8 mouse cellular contexts compared by ENCODE assay signal in genomic region chr17:27909622-27910500, GRCm38 (mm10). TPM values are rescaled to one million over a fixed set of nuclear protein-coding genes. Genes with fewer than 3 reads are reported as not detected.
A peak's percentile ranks its signal among the peaks of the same experiment; 100 is the strongest.
DNase-seq lines count a peak whose midpoint lies in the region; ATAC-seq lines count a peak whose summit lies in the region.

Gene Taf11 (minus strand): TSS chr17:27909844.

- H3K9ac ChIP-seq in forebrain, embryonic 16.5 days (replicated peaks; ENCODE audit: low read depth, low read length) = peak within 1 kb of the TSS; percentile 83

- peak within 1 kb of the TSS; percentile 64 for H3K4me3 ChIP-seq in forebrain, embryonic 16.5 days (replicated peaks; ENCODE audit: low read length)
- peak within 1 kb of the TSS; percentile 99 for H3K4me3 ChIP-seq in macrophage (ENCODE audit: inconsistent target)

- peak within 1 kb of the TSS; percentile 98 for H3K4me2 ChIP-seq in forebrain, embryonic 16.5 days (ENCODE audit: low read length)

- peak; percentile 63 for ATAC-seq in forebrain, embryonic 16.5 days

- intact Hi-C loops in heart, postnatal 36 days (cut with DNase I) = loop anchor here (2.0 to 5.0 kb wide), 6 partner anchors 37 to 252 kb away; no protein-coding TSS in a partner anchor

- H3K9me3 ChIP-seq in forebrain, embryonic 16.5 days (ENCODE audit: control insufficient read depth, low read length) = no peaks in the 10 kb centered on the region

- WGBS in forebrain, embryonic 16.5 days = 1% methylated on average over 53 of the region's 53 CpGs
- under 1% methylated on average over 53 of the region's 53 CpGs for WGBS in macrophage (ENCODE audit: missing documents)

- peak; percentile 37 for DNase-seq in kidney, adult 9 months
- no peak for DNase-seq in kidney, adult 11 months
- DNase-seq in cerebellum, adult 11-12 months = peak; percentile 83
- DNase-seq in heart, postnatal 36 days = no peak
- DNase-seq in left cerebral cortex, adult 11 months (ENCODE audit: low spot score) = peak; percentile 70
- peak; percentile 59 for DNase-seq in right cerebral cortex, postnatal 4 days

- peaks cover 42% of the 10 kb centered on the region for H3K4me1 ChIP-seq in forebrain, embryonic 16.5 days (replicated peaks; ENCODE audit: control insufficient read depth, insufficient read depth, low read length)

- peaks cover 69% of the 10 kb centered on the region for H3K79me2 ChIP-seq in macrophage (ENCODE audit: inconsistent target)

- no peaks in the 10 kb centered on the region for H3K27me3 ChIP-seq in forebrain, embryonic 16.5 days (replicated peaks; ENCODE audit: control insufficient read depth, insufficient read depth, low read length)

- peak within 1 kb of the TSS; percentile 82 for H3K27ac ChIP-seq in forebrain, embryonic 16.5 days (ENCODE audit: low read length)
- peak within 1 kb of the TSS; percentile 91 for H3K27ac ChIP-seq in macrophage

- H3K36me3 ChIP-seq in forebrain, embryonic 16.5 days (ENCODE audit: control insufficient read depth, insufficient read depth) = no peaks in the 10 kb centered on the region
- no peaks in the 10 kb centered on the region; the same call in 1 of the 2 replicates for H3K36me3 ChIP-seq in macrophage (ENCODE audit: inconsistent target)

RNA-seq across cellular contexts. Expression of gene Taf11, which starts in this region (rescaled TPM):
- 67.1 and 72.7 TPM in 2 replicates for polyA plus RNA-seq in forebrain, embryonic 16.5 days (2015; fragmentation: Nextera tagmentation; extraction: Ambion mirVana)
- 10 to 100 TPM; 22.6 to 23.7 TPM for total RNA-seq in heart, postnatal 36 days (2021)
- total RNA-seq in macrophage (2018; cell fraction: chromatin; rRNA removed) = 10 to 100 TPM in 23 of 26 experiments, 1 to 10 TPM in 3; 6.5 to 90.9 (median 38.4) TPM
- 10 to 100 TPM; 20.8 to 41.0 (median 29.5) TPM for total RNA-seq in macrophage (2018; cell fraction: cytosol; rRNA removed)
- total RNA-seq in macrophage (2018; cell fraction: nucleus; rRNA removed) = 10 to 100 TPM; 11.6 to 82.1 (median 32.2) TPM
- 34.5 to 39.1 TPM (median 37.0 TPM) in 3 replicates for polyA plus RNA-seq in macrophage (2018)

Comparison
In these comparisons a context has a peak if more than half of its experiments do, and no peak if none do; other contexts are left out.
1. DNase-seq: peak in kidney, adult 9 months (single experiment), cerebellum, adult 11-12 months (single experiment), left cerebral cortex, adult 11 months (single experiment) and right cerebral cortex, postnatal 4 days (single experiment); none in kidney, adult 11 months (single experiment) and heart, postnatal 36 days (0 of 2).